Mouse (Mus musculus): ENCODE measurements around the gene Slc7a7. TPM values are rescaled to one million over a fixed set of nuclear protein-coding genes. Genes with fewer than 3 reads are reported as not detected.

The Slc7a7 gene
- total RNA-seq, 2 experiments from 2014 or later, result 4.1 to 6.1 TPM

DNA sequence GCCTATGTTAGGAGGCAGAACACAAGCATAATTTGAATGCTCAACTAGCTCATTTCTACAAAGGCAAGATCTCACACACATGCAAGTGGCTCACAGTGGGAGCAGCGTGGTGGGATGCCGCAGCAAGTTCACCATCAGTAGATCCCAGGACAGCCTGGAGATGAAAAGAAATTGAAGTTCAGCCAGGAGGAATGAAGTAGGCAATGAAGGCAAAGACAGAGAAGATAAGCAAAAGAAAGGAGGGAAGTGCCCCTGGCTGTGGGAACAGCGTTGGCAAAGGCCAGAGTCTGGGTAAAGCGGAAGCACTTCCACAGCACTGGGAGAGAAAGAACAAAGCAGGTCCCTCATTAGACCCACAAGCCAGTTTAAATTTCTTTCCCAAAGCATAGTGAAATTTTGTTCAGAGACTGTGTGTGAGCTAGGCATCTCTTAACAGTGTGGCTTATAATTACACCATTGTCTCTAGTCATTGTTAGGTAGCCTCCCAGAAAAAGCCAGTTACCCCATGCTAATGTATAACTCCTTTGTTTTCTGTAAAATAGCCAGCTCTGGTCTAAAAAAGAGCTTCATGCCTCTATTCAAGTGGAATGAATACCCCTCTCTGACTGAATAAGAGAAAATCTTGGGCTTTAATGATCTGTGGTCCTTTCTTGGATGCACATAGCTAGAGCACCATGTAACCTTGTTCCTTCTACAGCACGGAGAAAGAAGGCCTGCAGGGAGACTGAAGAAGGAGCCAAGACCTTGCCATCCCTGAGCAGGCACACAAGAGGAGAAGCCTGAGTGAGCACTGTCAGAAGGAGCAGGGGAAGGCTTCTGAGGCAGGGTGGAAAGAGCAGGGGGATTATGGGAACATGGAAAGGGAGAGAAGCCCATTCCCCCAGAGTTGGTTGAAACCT, 85.2 kb downstream of the Slc7a7 start:
- intact Hi-C loops (cut with DNase I), result no loop called here
- no peak for DNase-seq

GRCm38 (mm10) chr14:54331178-54331577, 86.4 kb downstream of the Slc7a7 start:
- intact Hi-C loops (cut with DNase I), result no loop called here

DNA sequence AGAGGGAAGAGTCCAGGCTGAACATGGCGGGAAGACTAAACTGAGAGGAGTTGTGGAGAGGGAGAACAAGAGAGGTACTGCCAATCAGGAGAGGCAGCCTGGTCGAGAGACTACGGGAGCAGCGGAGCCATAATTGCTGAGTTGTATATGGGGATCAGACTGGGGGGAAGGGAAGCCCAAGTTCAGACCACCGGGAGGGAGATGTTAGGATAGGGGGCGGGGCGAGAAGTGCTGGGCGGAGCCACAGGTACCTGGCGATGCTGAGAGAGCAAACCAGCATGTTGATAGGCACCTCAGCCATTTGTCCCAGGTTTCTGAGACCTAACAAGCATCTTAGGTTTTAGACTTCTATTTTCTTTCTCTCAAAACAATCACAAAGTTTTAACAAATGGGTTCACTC, 88.4 kb downstream of the Slc7a7 start:
- no peak for DNase-seq
- intact Hi-C loops (cut with DNase I), result loop anchor here (5.0 kb wide), 1 partner anchor 92 kb away; no protein-coding TSS in a partner anchor

More at GRCm38 (mm10) chr14:54331178-54331577, 86.4 kb downstream of the Slc7a7 start:
- no peak for DNase-seq

DNA sequence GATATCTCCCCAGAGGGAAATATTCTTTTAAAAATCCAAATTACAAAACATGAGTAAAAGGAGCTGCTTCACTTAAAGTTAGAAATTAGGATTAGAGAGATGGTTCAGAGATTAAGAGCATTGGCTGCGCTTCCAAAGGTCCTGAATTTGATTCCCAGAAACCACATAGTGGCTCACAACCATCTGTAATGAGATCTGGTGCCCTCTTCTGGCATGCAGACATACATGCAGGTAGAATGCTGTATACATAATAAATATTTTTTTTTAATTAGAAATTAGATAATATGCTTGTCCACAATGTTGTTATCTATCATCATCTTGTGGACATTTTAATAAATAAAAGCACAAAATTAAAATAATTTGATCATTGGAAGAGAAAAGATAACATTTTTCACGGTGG, 89.0 kb downstream of the Slc7a7 start:
- intact Hi-C loops (cut with DNase I), result loop anchor here (5.0 kb wide), 1 partner anchor 91 kb away; no protein-coding TSS in a partner anchor

DNA sequence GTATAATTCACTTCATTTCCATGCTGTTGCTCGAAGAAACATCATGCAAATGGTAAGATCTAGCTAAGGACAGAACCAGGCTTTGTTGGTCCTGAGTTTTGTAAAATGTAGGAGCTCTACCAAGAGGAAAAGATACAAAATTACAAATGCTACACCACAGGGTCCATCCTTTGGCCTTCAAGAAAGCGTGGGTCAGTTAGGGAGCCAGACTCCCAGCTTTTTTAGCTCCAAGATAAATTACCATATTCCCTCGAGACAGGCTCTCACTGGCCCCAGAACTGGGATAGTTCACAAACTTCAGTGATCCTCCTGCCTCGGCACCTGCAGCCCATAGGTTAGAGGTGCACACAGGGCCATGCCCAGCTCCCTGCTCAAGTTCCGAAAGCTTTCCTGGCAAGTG, 93.1 kb downstream of the Slc7a7 start:
- intact Hi-C loops (cut with DNase I), result no loop called here

More for the DNA sequence above, 89.0 kb downstream of the Slc7a7 start:
- no peak for DNase-seq

GRCm38 (mm10) chr14:54321556-54322376, 95.8 kb downstream of the Slc7a7 start:
- intact Hi-C loops (cut with DNase I), result no loop called here
- no peak for DNase-seq

More for the DNA sequence above, 93.1 kb downstream of the Slc7a7 start:
- DNase-seq, result no peak

Other genes with a start within 250 kb of the Slc7a7 start
- 100 to 1,000 TPM in 1 of 2 experiments, 10 to 100 TPM in 1; 96.6 to 101 TPM for gene Dad1, start 163.7 kb downstream of the Slc7a7 start, total RNA-seq (2021)
- 10 to 100 TPM; 52.2 to 59.7 TPM for gene Abhd4, start 163.6 kb downstream of the Slc7a7 start, total RNA-seq (2021)
- not detected for gene Olfr49, start 132.8 kb downstream of the Slc7a7 start, total RNA-seq (2021)
- 10 to 100 TPM; 97.2 to 98.9 TPM for gene Oxa1l, start 56.9 kb downstream of the Slc7a7 start, total RNA-seq (2021)
- 100 to 1,000 TPM; 118 to 126 TPM for gene Mrpl52, start 9.1 kb upstream of the Slc7a7 start, total RNA-seq (2021)
- 10 to 100 TPM; 12.6 to 19.1 TPM for gene Mmp14, start 13.8 kb upstream of the Slc7a7 start, total RNA-seq (2021)
- gene Lrp10, start 46.4 kb upstream of the Slc7a7 start, total RNA-seq (2021), result 10 to 100 TPM; 55.5 to 57.6 TPM
- gene Rem2, start 58.3 kb upstream of the Slc7a7 start, total RNA-seq (2021), result not detected
- 10 to 100 TPM; 30.3 to 37.7 TPM for gene Prmt5, start 99.7 kb upstream of the Slc7a7 start, total RNA-seq (2021)
- gene Haus4, start 136.8 kb upstream of the Slc7a7 start, total RNA-seq (2021), result 1 to 10 TPM; 3.2 to 4.1 TPM
- gene Ajuba, start 159.8 kb upstream of the Slc7a7 start, total RNA-seq (2021), result 1 to 10 TPM; 6.1 to 6.4 TPM
- 1 to 10 TPM; 4.0 to 5.9 TPM for gene 4931414P19Rik, start 188.2 kb upstream of the Slc7a7 start, total RNA-seq (2021)
- 100 to 1,000 TPM; 185 to 191 TPM for gene Psmb5, start 200.2 kb upstream of the Slc7a7 start, total RNA-seq (2021)
- gene Psmb11, start 203.7 kb upstream of the Slc7a7 start, total RNA-seq (2021), result not detected
- gene Gm17606, start 223.2 kb upstream of the Slc7a7 start, total RNA-seq (2021), result not detected
- gene Cdh24, start 223.6 kb upstream of the Slc7a7 start, total RNA-seq (2021), result under 1 TPM; 0.27 to 0.44 TPM

Measured in heart, postnatal 36 days (tissue).